Comparison of ENCODE assay signal across 29 mouse cellular contexts in the genomic region with DNA sequence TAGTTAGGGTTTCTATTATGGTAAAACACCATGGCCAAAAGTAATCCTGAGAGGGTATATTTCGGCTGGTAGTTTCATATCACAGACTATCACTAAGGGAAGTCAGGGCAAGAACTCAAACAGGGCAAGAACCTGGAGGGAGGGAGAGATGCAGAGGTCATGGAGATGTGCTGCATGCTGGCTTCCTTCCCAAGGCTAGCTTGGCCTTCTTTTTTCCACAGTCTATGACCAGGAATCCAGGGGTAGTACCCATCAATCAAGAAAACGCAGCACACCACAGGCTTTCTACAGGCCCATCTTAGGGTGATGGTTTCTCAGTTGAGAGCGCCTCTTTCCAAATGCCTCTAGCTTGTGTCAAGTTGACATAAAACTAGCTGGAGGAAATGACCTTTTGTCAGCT.
"Had no signal": no experiment of that assay in that cellular context is flagged by ENCODE, and none has a peak within 500 bp of the region (broad histone marks: within the 10 kb centered on the region; RNA-seq: fewer than 3 reads in every experiment).

No protein-coding gene starts in this region.

- H3K4me3 ChIP-seq: gastrocnemius, adult 2 months; heart, adult 2 months; heart, embryonic 13.5 days; heart, embryonic 15.5 days; hindbrain, embryonic 13.5 days; hindbrain, embryonic 15.5 days; kidney, embryonic 15.5 days; left cerebral cortex, adult 2 months; limb, embryonic 10.5 days; limb, embryonic 12.5 days; liver, embryonic 13.5 days; liver, embryonic 15.5 days had no signal

- H3K36me3 ChIP-seq: heart, embryonic 13.5 days; heart, embryonic 15.5 days; hindbrain, embryonic 13.5 days; hindbrain, embryonic 15.5 days; kidney, embryonic 15.5 days; limb, embryonic 10.5 days; limb, embryonic 12.5 days; liver, embryonic 13.5 days; liver, embryonic 15.5 days had no signal

- H3K27ac ChIP-seq: gastrocnemius, adult 2 months; heart, adult 2 months; heart, embryonic 13.5 days; heart, embryonic 15.5 days; hindbrain, embryonic 13.5 days; hindbrain, embryonic 15.5 days; hindbrain, postnatal 0 days; kidney, embryonic 15.5 days; kidney, postnatal 0 days; left cerebral cortex, adult 2 months; limb, embryonic 10.5 days; limb, embryonic 12.5 days; liver, embryonic 13.5 days; liver, embryonic 15.5 days had no signal

- H3K27me3 ChIP-seq: heart, embryonic 13.5 days; heart, embryonic 15.5 days; hindbrain, embryonic 13.5 days; hindbrain, embryonic 15.5 days; kidney, embryonic 15.5 days; limb, embryonic 12.5 days; liver, embryonic 13.5 days; liver, embryonic 15.5 days had no signal

- ATAC-seq: hindbrain, postnatal 0 days; intestine, embryonic 16.5 days had no signal

- H3K9me3 ChIP-seq: heart, embryonic 15.5 days; hindbrain, embryonic 15.5 days; limb, embryonic 10.5 days; liver, embryonic 13.5 days; liver, embryonic 15.5 days had no signal

- H3K4me2 ChIP-seq: heart, embryonic 11.5 days; heart, embryonic 13.5 days; heart, embryonic 15.5 days; hindbrain, embryonic 13.5 days; hindbrain, embryonic 15.5 days; kidney, embryonic 15.5 days; limb, embryonic 12.5 days; liver, embryonic 11.5 days; liver, embryonic 13.5 days; liver, embryonic 15.5 days had no signal

- H3K9ac ChIP-seq: heart, embryonic 13.5 days; heart, embryonic 15.5 days; hindbrain, embryonic 13.5 days; hindbrain, embryonic 15.5 days; kidney, embryonic 15.5 days; limb, embryonic 12.5 days; liver, embryonic 13.5 days; liver, embryonic 15.5 days had no signal

- H3K4me1 ChIP-seq: hindbrain, embryonic 13.5 days; hindbrain, embryonic 15.5 days; kidney, embryonic 15.5 days; limb, embryonic 10.5 days; limb, embryonic 12.5 days; liver, embryonic 13.5 days; liver, embryonic 15.5 days had no signal

- DNase-seq: gastrocnemius, adult 2 months; gastrocnemius, postnatal 10 days; gastrocnemius, postnatal 25 days; heart, adult 2 months; heart, postnatal 14 days; heart, postnatal 4 days; kidney, adult 11 months; kidney, adult 2 months; kidney, adult 9 months; kidney, postnatal 14 days; kidney, postnatal 36 days; layer of hippocampus, adult 9-11 months; layer of hippocampus, postnatal 36 days; liver; liver, embryonic 13.5 days had no signal
